Mouse (Mus musculus): ENCODE measurements around the gene Clec4n.

- TF ChIP-seq POLR2A (IDR thresholded peaks at IDR 0.05; ENCODE audit: insufficient read length, low read depth) (no peak), MAX (IDR thresholded peaks at IDR 0.05; ENCODE audit: low read depth) (no peak)
These were observed 1.5 kb downstream of the Clec4n start for GRCm38 (mm10) chr6:123231149-123231548.

Measured in myocyte (in vitro differentiated cells).